Mouse (Mus musculus): ENCODE results near the gene Lmod2. TPM values are rescaled to one million over a fixed set of nuclear protein-coding genes. Genes with fewer than 3 reads are reported as not detected.

Lmod2 gene
- polyA plus RNA-seq, 1 experiment from 2014 or later: not detected

DNA sequence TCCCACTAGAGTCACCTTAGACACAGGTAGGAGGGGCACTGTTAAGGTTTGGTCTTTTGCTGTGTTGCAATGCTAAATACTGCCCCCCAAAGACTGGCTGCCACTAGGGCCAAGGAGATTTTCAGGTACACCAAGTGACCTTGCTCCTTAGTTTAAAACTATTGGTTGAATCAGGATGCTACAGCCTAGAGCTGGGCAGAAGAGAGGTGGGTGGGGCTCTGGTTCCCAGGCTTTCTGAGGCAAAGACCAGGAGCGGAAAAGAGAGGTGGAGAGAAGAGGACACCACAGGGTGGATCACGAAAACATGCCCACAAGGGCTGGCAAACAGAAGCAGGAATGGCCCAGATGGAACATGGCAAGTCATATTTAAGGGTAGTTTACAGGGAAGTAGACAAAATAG is 44.6 kb downstream of the Lmod2 start:
- H3K36me3 ChIP-seq (ENCODE audit: inconsistent target): no peaks in the 10 kb centered on the region
- H3K79me2 ChIP-seq (ENCODE audit: inconsistent target): peaks cover 91% of the 10 kb centered on the region
- no peak overlapping the region for H3K27ac ChIP-seq
- 94% methylated on average over 2 of the region's 2 CpGs for WGBS (ENCODE audit: missing documents)
- H3K4me3 ChIP-seq (ENCODE audit: inconsistent target): no peak overlapping the region

DNA sequence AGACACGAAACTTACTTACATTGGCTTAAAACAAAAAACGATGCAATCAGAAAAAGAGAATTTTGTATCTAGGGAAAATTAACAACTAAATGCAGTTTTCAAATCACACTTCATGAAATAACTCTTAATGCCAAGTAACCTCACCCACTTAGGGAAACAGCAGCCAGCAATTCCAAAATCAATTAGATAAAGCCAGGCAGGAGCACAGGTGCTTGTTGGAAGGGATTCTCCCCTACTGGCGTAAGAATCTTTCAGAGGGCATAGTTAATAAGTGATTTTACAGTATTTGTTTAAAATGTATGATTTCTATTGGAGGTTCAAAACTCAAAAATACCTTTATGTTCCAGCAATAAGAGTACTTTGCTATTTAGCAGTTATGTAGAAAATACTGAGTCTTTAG is 45.4 kb downstream of the Lmod2 start:
- peaks cover 91% of the 10 kb centered on the region for H3K79me2 ChIP-seq (ENCODE audit: inconsistent target)
- WGBS (ENCODE audit: missing documents): 95% methylated on average over 3 of the region's 3 CpGs
- H3K27ac ChIP-seq: no peak overlapping the region
- no peak overlapping the region for H3K4me3 ChIP-seq (ENCODE audit: inconsistent target)
- H3K36me3 ChIP-seq (ENCODE audit: inconsistent target): no peaks in the 10 kb centered on the region

DNA sequence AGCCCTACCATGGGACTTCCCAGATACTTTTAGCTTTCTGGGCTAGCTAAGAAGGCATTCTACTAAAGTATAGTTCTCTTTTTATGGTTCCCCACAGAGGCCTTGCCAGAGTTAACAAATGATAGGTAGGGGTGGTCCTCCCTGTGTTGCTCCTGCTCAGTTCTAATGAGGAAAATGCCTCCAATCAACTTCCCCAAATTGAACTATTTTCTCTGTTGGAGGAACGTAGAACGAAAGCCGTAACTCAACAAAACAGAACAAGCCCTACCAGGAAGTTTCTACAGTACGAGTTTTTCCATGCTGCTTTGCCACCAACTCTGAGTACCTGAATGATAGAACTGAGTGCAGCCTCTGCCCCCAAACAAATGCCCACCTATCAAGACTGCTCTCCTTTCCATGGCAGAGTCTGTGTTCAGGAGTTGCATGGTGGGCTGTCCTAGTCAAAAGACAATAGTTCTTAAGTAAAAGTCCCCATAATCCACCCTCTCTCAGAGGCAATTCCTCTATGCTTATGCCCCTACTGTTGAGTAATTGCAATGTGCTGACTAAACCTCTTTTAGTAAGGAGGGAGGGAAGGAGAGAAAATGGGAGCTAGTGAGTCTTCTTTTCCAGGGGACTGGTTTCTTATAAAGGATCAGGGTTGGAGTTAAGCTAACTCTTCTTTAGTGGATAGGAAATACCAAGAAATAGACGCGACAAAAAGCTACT is 47.9 kb downstream of the Lmod2 start:
- Histone ChIP-seq H3K27ac (peak overlapping the region; percentile 51), H3K79me2 (ENCODE audit: inconsistent target) (peaks cover 91% of the 10 kb centered on the region), H3K4me3 (ENCODE audit: inconsistent target) (no peak overlapping the region), H3K36me3 (ENCODE audit: inconsistent target) (no peaks in the 10 kb centered on the region)
- WGBS (ENCODE audit: missing documents): 29% methylated on average over 6 of the region's 6 CpGs

DNA sequence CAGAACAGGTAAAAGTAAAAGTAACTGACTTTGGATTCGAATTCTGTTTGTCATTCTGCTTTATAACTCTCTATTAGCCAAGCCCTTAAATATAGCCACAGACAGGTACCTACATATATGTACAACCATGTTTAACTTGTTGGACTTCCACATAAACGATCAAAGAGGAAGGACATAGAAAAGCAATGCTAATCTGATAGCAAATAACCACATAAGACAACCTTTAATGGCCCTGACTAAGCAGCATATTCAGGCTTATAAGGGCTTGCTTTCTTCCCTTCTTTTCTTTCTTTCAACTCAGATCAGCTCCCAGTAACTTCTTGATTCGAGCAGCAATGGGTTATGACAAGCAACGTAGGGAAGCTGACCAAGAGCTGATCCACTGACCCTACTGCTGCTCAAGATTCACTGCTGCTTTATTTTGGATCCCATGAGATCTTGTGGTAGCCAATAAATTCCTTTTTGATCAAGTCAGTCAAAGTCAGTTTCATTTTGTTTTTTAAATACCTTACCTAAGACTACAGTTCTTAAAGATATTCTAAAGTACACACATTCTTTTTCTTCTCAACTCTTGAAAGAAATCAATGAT is 49.6 kb downstream of the Lmod2 start:
- Histone ChIP-seq H3K79me2 (ENCODE audit: inconsistent target) (peaks cover 91% of the 10 kb centered on the region), H3K27ac (no peak overlapping the region), H3K4me3 (ENCODE audit: inconsistent target) (no peak overlapping the region), H3K36me3 (ENCODE audit: inconsistent target) (no peaks in the 10 kb centered on the region)
- 49% methylated on average over 4 of the region's 4 CpGs for WGBS (ENCODE audit: missing documents)

- H3K4me3 ChIP-seq (ENCODE audit: inconsistent target): no peak overlapping the region
- 95% methylated on average over 4 of the region's 4 CpGs for WGBS (ENCODE audit: missing documents)
- H3K27ac ChIP-seq: no peak overlapping the region
- peaks cover 91% of the 10 kb centered on the region for H3K79me2 ChIP-seq (ENCODE audit: inconsistent target)
- H3K36me3 ChIP-seq (ENCODE audit: inconsistent target): no peaks in the 10 kb centered on the region
These were observed 50.8 kb downstream of the Lmod2 start for GRCm38 (mm10) chr6:24648403-24648802.

DNA sequence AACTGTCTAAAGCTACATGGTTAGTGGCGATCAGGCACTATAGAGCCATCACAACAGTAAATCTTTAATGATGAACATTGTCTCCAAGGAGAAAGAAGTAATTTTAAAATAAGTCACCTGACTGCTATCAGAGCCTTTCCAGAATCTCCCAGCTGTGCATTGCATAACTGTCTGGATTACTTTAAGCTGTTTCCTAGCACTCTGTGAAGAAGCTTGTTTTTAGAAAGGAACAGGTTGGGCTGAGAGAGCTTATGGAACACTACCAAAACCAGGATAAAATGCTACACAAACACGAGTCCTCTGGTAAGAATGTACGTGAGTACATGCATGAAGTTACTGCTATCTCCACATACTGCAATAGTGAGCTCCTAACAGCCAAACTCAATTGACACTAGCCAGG is 53.2 kb downstream of the Lmod2 start:
- 97% methylated on average over 3 of the region's 3 CpGs for WGBS (ENCODE audit: missing documents)

GRCm38 (mm10) chr6:24651538-24651937 is 54.0 kb downstream of the Lmod2 start:
- WGBS (ENCODE audit: missing documents): 90% methylated on average over 7 of the region's 7 CpGs

More for the DNA sequence above, 53.2 kb downstream of the Lmod2 start:
- no peaks in the 10 kb centered on the region for H3K36me3 ChIP-seq (ENCODE audit: inconsistent target)
- no peak overlapping the region for H3K27ac ChIP-seq
- H3K79me2 ChIP-seq (ENCODE audit: inconsistent target): peaks cover 97% of the 10 kb centered on the region
- H3K4me3 ChIP-seq (ENCODE audit: inconsistent target): no peak overlapping the region

More at GRCm38 (mm10) chr6:24651538-24651937, 54.0 kb downstream of the Lmod2 start:
- Histone ChIP-seq H3K79me2 (ENCODE audit: inconsistent target) (peaks cover 100% of the 10 kb centered on the region), H3K4me3 (ENCODE audit: inconsistent target) (no peak overlapping the region), H3K36me3 (ENCODE audit: inconsistent target) (no peaks in the 10 kb centered on the region), H3K27ac (no peak overlapping the region)

Other genes starting within 250 kb of the Lmod2 start
- gene Iqub, start 82.7 kb upstream of the Lmod2 start, polyA plus RNA-seq (2018): not detected in 3 replicates
- gene Ndufa5, start 69.7 kb upstream of the Lmod2 start, polyA plus RNA-seq (2018): 69.6 to 126 TPM (median 88.2 TPM) in 3 replicates
- gene Asb15, start 69.6 kb upstream of the Lmod2 start, polyA plus RNA-seq (2018): not detected in 3 replicates
- gene Wasl, start 67.2 kb downstream of the Lmod2 start, polyA plus RNA-seq (2018): 9.3 to 15.8 TPM (median 10.4 TPM) in 3 replicates
- not detected in 3 replicates for gene Hyal6, start 135.5 kb downstream of the Lmod2 start, polyA plus RNA-seq (2018)
- not detected in 3 replicates for gene Hyal4, start 150.6 kb downstream of the Lmod2 start, polyA plus RNA-seq (2018)
- gene Spam1, start 193.4 kb downstream of the Lmod2 start, polyA plus RNA-seq (2018): not detected in 3 replicates

Data from macrophage (primary cell).